In genomic region chr12:39998853-39999195, GRCm38 (mm10) we compare ENCODE assay signal across 17 mouse cellular contexts. TPM values are rescaled to one million over a fixed set of nuclear protein-coding genes. Genes with fewer than 3 reads are reported as not detected.
DNase-seq lines count a peak whose midpoint lies in the region; ATAC-seq and TF ChIP-seq lines count a peak whose summit lies in the region.
"Had no signal": no experiment of that assay in that cellular context is flagged by ENCODE, and none has a peak within 500 bp of the region (broad histone marks: within the 10 kb centered on the region; RNA-seq: fewer than 3 reads in every experiment).

No protein-coding gene starts in this region.

- intact Hi-C loops in gastrocnemius, adult 2 months (cut with DNase I), result no loop called here
- intact Hi-C loops in left cerebral cortex, adult 2 months (cut with DNase I), result no loop called here

- TF ChIP-seq CTCF in gastrocnemius, adult 2 months (IDR thresholded peaks at IDR 0.05), result no peak
- no peak for TF ChIP-seq CTCF in hindbrain, postnatal 0 days (IDR thresholded peaks at IDR 0.05; ENCODE audit: low read depth)
- no peak for TF ChIP-seq CTCF in left cerebral cortex, adult 2 months (IDR thresholded peaks at IDR 0.05)

- ATAC-seq in hindbrain, embryonic 11.5 days (ENCODE audit: low FRiP score), result peak; percentile 50; the same call in 1 of the 2 replicates
- no peak for ATAC-seq in hindbrain, postnatal 0 days
- peak; percentile 67 for ATAC-seq in midbrain, embryonic 11.5 days (ENCODE audit: low FRiP score)
- no peak for ATAC-seq in midbrain, embryonic 15.5 days (replicated peaks)

- H3K4me1 ChIP-seq in hindbrain, embryonic 11.5 days (replicated peaks; ENCODE audit: control insufficient read depth, insufficient read depth, low read length), result no peaks in the 10 kb centered on the region; the same call in 1 of the 2 replicates
- no peaks in the 10 kb centered on the region; the same call in 1 of the 2 replicates for H3K4me1 ChIP-seq in hindbrain, postnatal 0 days (ENCODE audit: insufficient read depth, low read length)
- peaks cover 16% of the 10 kb centered on the region for H3K4me1 ChIP-seq in midbrain, embryonic 11.5 days (ENCODE audit: control insufficient read depth, insufficient read depth, low read length)
- H3K4me1 ChIP-seq in midbrain, embryonic 15.5 days, result peaks cover 8% of the 10 kb centered on the region; the same call in 1 of the 2 replicates
- peaks cover 20% of the 10 kb centered on the region for H3K4me1 ChIP-seq in embryonic facial prominence, embryonic 10.5 days
- H3K4me1 ChIP-seq: stomach, embryonic 15.5 days had no signal

- H3K9ac ChIP-seq in hindbrain, embryonic 11.5 days (ENCODE audit: low read depth, low read length), result no peak overlapping the region
- no peak overlapping the region for H3K9ac ChIP-seq in hindbrain, postnatal 0 days (replicated peaks; ENCODE audit: low read length)
- no peak overlapping the region for H3K9ac ChIP-seq in midbrain, embryonic 11.5 days (ENCODE audit: low read length)
- H3K9ac ChIP-seq in midbrain, embryonic 15.5 days, result no peak overlapping the region
- H3K9ac ChIP-seq: hindbrain, embryonic 15.5 days; limb, embryonic 12.5 days; liver, embryonic 15.5 days; stomach, embryonic 15.5 days had no signal

- H3K27ac ChIP-seq in gastrocnemius, adult 2 months, result peak overlapping the region; percentile 49; the same call in 1 of the 2 replicates
- no peak overlapping the region for H3K27ac ChIP-seq in hindbrain, embryonic 11.5 days (ENCODE audit: low read depth, low read length)
- H3K27ac ChIP-seq in hindbrain, postnatal 0 days, result no peak overlapping the region
- H3K27ac ChIP-seq in midbrain, embryonic 11.5 days (ENCODE audit: low read depth, low read length), result no peak overlapping the region
- H3K27ac ChIP-seq in midbrain, embryonic 15.5 days, result no peak overlapping the region
- H3K27ac ChIP-seq in embryonic facial prominence, embryonic 10.5 days (replicated peaks), result peak overlapping the region; percentile 44; the same call in 1 of the 2 replicates
- H3K27ac ChIP-seq in left cerebral cortex, adult 2 months, result no peak overlapping the region
- H3K27ac ChIP-seq: liver, embryonic 15.5 days; stomach, embryonic 15.5 days had no signal

- H3K27me3 ChIP-seq in hindbrain, embryonic 11.5 days (ENCODE audit: control insufficient read depth, insufficient read depth, low read length), result no peaks in the 10 kb centered on the region
- H3K27me3 ChIP-seq in hindbrain, postnatal 0 days (ENCODE audit: insufficient read depth, low read length), result no peaks in the 10 kb centered on the region
- no peaks in the 10 kb centered on the region for H3K27me3 ChIP-seq in midbrain, embryonic 11.5 days (ENCODE audit: control insufficient read depth, insufficient read depth, low read length)
- H3K27me3 ChIP-seq in midbrain, embryonic 15.5 days (replicated peaks), result no peaks in the 10 kb centered on the region
- H3K27me3 ChIP-seq in embryonic facial prominence, embryonic 10.5 days (replicated peaks; ENCODE audit: low read depth, poor library complexity, severe bottlenecking), result no peaks in the 10 kb centered on the region
- H3K27me3 ChIP-seq: hindbrain, embryonic 15.5 days; limb, embryonic 12.5 days; liver, embryonic 15.5 days; megakaryocyte, embryonic 14.5 days; stomach, embryonic 15.5 days had no signal

- H3K4me3 ChIP-seq in gastrocnemius, adult 2 months, result no peak overlapping the region
- H3K4me3 ChIP-seq in hindbrain, embryonic 11.5 days (ENCODE audit: low read depth, low read length), result no peak overlapping the region
- H3K4me3 ChIP-seq in hindbrain, postnatal 0 days (ENCODE audit: low read length), result no peak overlapping the region
- no peak overlapping the region for H3K4me3 ChIP-seq in midbrain, embryonic 11.5 days (ENCODE audit: low read depth, low read length)
- H3K4me3 ChIP-seq in midbrain, embryonic 15.5 days, result no peak overlapping the region
- H3K4me3 ChIP-seq in embryonic facial prominence, embryonic 10.5 days, result no peak overlapping the region
- no peak overlapping the region for H3K4me3 ChIP-seq in left cerebral cortex, adult 2 months
- H3K4me3 ChIP-seq: hindbrain, embryonic 15.5 days; limb, embryonic 12.5 days; liver, embryonic 15.5 days; stomach, embryonic 15.5 days had no signal

- H3K9me3 ChIP-seq in hindbrain, embryonic 11.5 days (ENCODE audit: control insufficient read depth, low read length), result no peaks in the 10 kb centered on the region
- H3K9me3 ChIP-seq in hindbrain, postnatal 0 days (ENCODE audit: low read length), result no peaks in the 10 kb centered on the region
- no peaks in the 10 kb centered on the region for H3K9me3 ChIP-seq in midbrain, embryonic 11.5 days (ENCODE audit: control insufficient read depth, low read length)
- no peaks in the 10 kb centered on the region for H3K9me3 ChIP-seq in midbrain, embryonic 15.5 days
- no peaks in the 10 kb centered on the region for H3K9me3 ChIP-seq in embryonic facial prominence, embryonic 10.5 days
- H3K9me3 ChIP-seq: hindbrain, embryonic 15.5 days; limb, embryonic 12.5 days; liver, embryonic 15.5 days; megakaryocyte, embryonic 14.5 days; stomach, embryonic 15.5 days had no signal

- WGBS in hindbrain, embryonic 11.5 days, result 41% methylated on average over 4 of the region's 4 CpGs
- WGBS in hindbrain, postnatal 0 days, result 38% methylated on average over 4 of the region's 4 CpGs
- 16% methylated on average over 3 of the region's 4 CpGs for whole genome bisulfite sequencing in midbrain, embryonic 11.5 days
- 18% methylated on average over 4 of the region's 4 CpGs for WGBS in midbrain, embryonic 15.5 days
- WGBS in embryonic facial prominence, embryonic 10.5 days, result 36% methylated on average over 4 of the region's 4 CpGs

- H3K36me3 ChIP-seq in hindbrain, embryonic 11.5 days (ENCODE audit: control insufficient read depth, insufficient read depth, low read length), result no peaks in the 10 kb centered on the region
- H3K36me3 ChIP-seq in hindbrain, postnatal 0 days (ENCODE audit: insufficient read depth, low read length), result no peaks in the 10 kb centered on the region
- no peaks in the 10 kb centered on the region for H3K36me3 ChIP-seq in midbrain, embryonic 11.5 days (ENCODE audit: control insufficient read depth, insufficient read depth, low read length)
- H3K36me3 ChIP-seq in midbrain, embryonic 15.5 days (replicated peaks), result no peaks in the 10 kb centered on the region
- no peaks in the 10 kb centered on the region for H3K36me3 ChIP-seq in embryonic facial prominence, embryonic 10.5 days (replicated peaks)
- H3K36me3 ChIP-seq: hindbrain, embryonic 15.5 days; limb, embryonic 12.5 days; liver, embryonic 15.5 days; stomach, embryonic 15.5 days had no signal

- no peak overlapping the region for H3K4me2 ChIP-seq in hindbrain, embryonic 11.5 days (replicated peaks; ENCODE audit: low read depth, low read length)
- H3K4me2 ChIP-seq in hindbrain, postnatal 0 days (ENCODE audit: low read depth, low read length), result no peak overlapping the region
- H3K4me2 ChIP-seq in midbrain, embryonic 11.5 days, result no peak overlapping the region
- no peak overlapping the region for H3K4me2 ChIP-seq in midbrain, embryonic 15.5 days
- H3K4me2 ChIP-seq: liver, embryonic 15.5 days; stomach, embryonic 15.5 days had no signal

- DNase-seq in gastrocnemius, adult 2 months, result no peak
- DNase-seq in gastrocnemius, adult 8-10 months (ENCODE audit: low spot score in 2 of 2), result no peak
- no peak for DNase-seq in hindbrain, embryonic 11.5 days (ENCODE audit: low spot score)
- DNase-seq in hindbrain, postnatal 0 days (ENCODE audit: low spot score), result no peak
- no peak for DNase-seq in midbrain, embryonic 11.5 days (ENCODE audit: low spot score, missing footprints)
- peak; percentile 34 for DNase-seq in embryonic facial prominence, embryonic 10.5 days (ENCODE audit: low spot score)
- DNase-seq in left cerebral cortex, adult 2 months (ENCODE audit: extremely low spot score in 1 of 2, low spot score in 2 of 2), result no peak
- DNase-seq: adrenal gland, postnatal 10 days; cerebellum, adult 9-11 months; kidney, adult 8-10 months; spleen, adult 18-20 months had no signal

RNA-seq across cellular contexts. Expression of gene Arl4a, which starts 39.0 kb away (rescaled TPM):
- 10 to 100 TPM; 24.4 to 26.9 TPM for total RNA-seq in gastrocnemius, adult 2 months (2021)
- 10 to 100 TPM; 19.5 to 26.4 (median 25.5) TPM for total RNA-seq in gastrocnemius, adult 8-10 months (2022)
- polyA plus RNA-seq in hindbrain, embryonic 11.5 days (2014; fragmentation: Nextera tagmentation; extraction: Ambion mirVana), result 80.7 and 88.1 TPM in 2 replicates
- 48.3 and 61.9 TPM in 2 replicates for total RNA-seq in hindbrain, postnatal 0 days (2014; rRNA removed)
- 113 and 114 TPM in 2 replicates for polyA plus RNA-seq in hindbrain, postnatal 0 days (2015; fragmentation: Nextera tagmentation; extraction: Ambion mirVana)
- polyA plus RNA-seq in midbrain, embryonic 11.5 days (2014; fragmentation: Nextera tagmentation; extraction: Ambion mirVana), result 90.5 and 94.7 TPM in 2 replicates
- 114 and 116 TPM in 2 replicates for polyA plus RNA-seq in midbrain, embryonic 15.5 days (2015; fragmentation: Nextera tagmentation; extraction: Ambion mirVana)
- polyA plus RNA-seq in embryonic facial prominence, embryonic 10.5 days (2016; fragmentation: Nextera tagmentation; extraction: Ambion mirVana), result 23.5 and 23.8 TPM in 2 replicates
- total RNA-seq in left cerebral cortex, adult 2 months (2021), result 10 to 100 TPM; 39.2 to 50.8 TPM

Comparison
In these comparisons a context has a peak if more than half of its experiments do, and no peak if none do; other contexts are left out.
1. ATAC-seq: peak in hindbrain, embryonic 11.5 days (single experiment) and midbrain, embryonic 11.5 days (single experiment); none in hindbrain, postnatal 0 days (single experiment) and midbrain, embryonic 15.5 days (single experiment).
2. H3K27ac ChIP-seq: peak in gastrocnemius, adult 2 months (single experiment) and embryonic facial prominence, embryonic 10.5 days (single experiment); none in hindbrain, embryonic 11.5 days (single experiment), hindbrain, postnatal 0 days (single experiment), midbrain, embryonic 11.5 days (single experiment), midbrain, embryonic 15.5 days (single experiment) and left cerebral cortex, adult 2 months (single experiment).